Mouse (Mus musculus) stomach, embryonic 15.5 days (tissue): Measurements from ENCODE around the gene Exph5. TPM values are rescaled to one million over a fixed set of nuclear protein-coding genes. Genes with fewer than 3 reads are reported as not detected.

ENCODE experiments used
- ATAC-seq: fragments of 200-750 bp; cut with Nextera tagmentation; 2 replicates; pipeline ENCODE4 v1.8.0; 2017; ENCODE audit warnings: low read depth, moderate number of reproducible peaks, moderate TSS enrichment; ENCODE audit not compliant: insufficient read depth, low FRiP score
- H3K27ac ChIP-seq: fragments of 300-500 bp; sonication (generic); 2 replicates; pipeline ENCODE4 v1.5.1; 2015; ENCODE audit warnings: mild to moderate bottlenecking, inconsistent platforms
- H3K27me3 ChIP-seq: fragments of 300-500 bp; sonication (generic); replicated peaks from 2 replicates; pipeline ENCODE4 v1.6.1; 2015; ENCODE audit warnings: inconsistent platforms
- H3K36me3 ChIP-seq: fragments of 300-500 bp; sonication (generic); 2 replicates; pipeline ENCODE4 v1.6.1; 2015; ENCODE audit warnings: inconsistent platforms
- H3K4me1 ChIP-seq: fragments of 300-500 bp; sonication (generic); 2 replicates; pipeline ENCODE4 v1.6.1; 2015; ENCODE audit warnings: inconsistent platforms
- H3K4me2 ChIP-seq: fragments of 300-500 bp; sonication (generic); 2 replicates; pipeline ENCODE4 v1.6.1; 2015; ENCODE audit warnings: mild to moderate bottlenecking, inconsistent platforms
- H3K4me3 ChIP-seq: fragments of 300-500 bp; sonication (generic); replicated peaks from 2 replicates; pipeline ENCODE4 v1.5.1; 2015; ENCODE audit warnings: inconsistent platforms
- H3K9ac ChIP-seq: fragments of 300-500 bp; sonication (generic); 2 replicates; pipeline ENCODE4 v1.6.1; 2015; ENCODE audit warnings: inconsistent platforms
- H3K9me3 ChIP-seq: fragments of 300-500 bp; sonication (generic); 2 replicates; pipeline ENCODE4 v1.6.1; 2016; ENCODE audit warnings: inconsistent platforms
- WGBS: fragments of 180-500 bp; shearing (Covaris S2); methylation state at CpG from one replicate; pipeline ENCODE4 v1.1.7; 2015; 5-methylcytosine and 5-hydroxymethylcytosine counted together
- polyA plus RNA-seq: library from polyadenylated mRNA; unstranded; fragments of >200 nt; fragmentation: Nextera tagmentation; extraction: Ambion mirVana; gene quantifications from 2 replicates; pipeline ENCODE4 v1.2.1, GENCODE M21; 2015

The Exph5 gene
- polyA plus RNA-seq, 1 experiment from 2014 or later = 7.6 TPM

GRCm38 (mm10) chr9:53323419-53324251, 22.2 kb downstream of the Exph5 start:
- Histone ChIP-seq H3K9ac (no peak overlapping the region), H3K4me3 (no peak overlapping the region), H3K4me2 (no peak overlapping the region), H3K36me3 (no peaks in the 10 kb centered on the region), H3K27ac (peak overlapping the region; percentile 70), H3K9me3 (no peaks in the 10 kb centered on the region), H3K27me3 (no peaks in the 10 kb centered on the region), H3K4me1 (0 out of 2 replicates have a peak, but pooled peaks cover 6% of the 10 kb centered on the region)
- 63% methylated on average over 10 of the region's 10 CpGs for WGBS
- peak; percentile 60 for ATAC-seq

- 36% methylated on average over 4 of the region's 4 CpGs for WGBS
- Histone ChIP-seq H3K4me2 (no peak overlapping the region), H3K4me3 (no peak overlapping the region), H3K9ac (no peak overlapping the region), H3K27me3 (no peaks in the 10 kb centered on the region), H3K4me1 (0 out of 2 replicates have a peak, but pooled peaks cover 6% of the 10 kb centered on the region), H3K27ac (peak overlapping the region; percentile 31; the same call in 1 of the 2 replicates), H3K9me3 (no peaks in the 10 kb centered on the region), H3K36me3 (no peaks in the 10 kb centered on the region)
- no peak for ATAC-seq
Observed at GRCm38 (mm10) chr9:53325363-53326090, 24.1 kb downstream of the Exph5 start.

- H3K27ac ChIP-seq = no peak overlapping the region
- H3K4me2 ChIP-seq = no peak overlapping the region
- H3K36me3 ChIP-seq = no peaks in the 10 kb centered on the region
- 77% methylated on average over 2 of the region's 2 CpGs for WGBS
- no peaks in the 10 kb centered on the region for H3K4me1 ChIP-seq
- no peak overlapping the region for H3K9ac ChIP-seq
- no peak overlapping the region for H3K4me3 ChIP-seq
- no peaks in the 10 kb centered on the region for H3K27me3 ChIP-seq
- H3K9me3 ChIP-seq = no peaks in the 10 kb centered on the region
- ATAC-seq = no peak
Observed at GRCm38 (mm10) chr9:53328203-53328602, 26.7 kb downstream of the Exph5 start.

GRCm38 (mm10) chr9:53329301-53330206, 28.1 kb downstream of the Exph5 start:
- Histone ChIP-seq H3K4me1 (no peaks in the 10 kb centered on the region), H3K36me3 (no peaks in the 10 kb centered on the region), H3K9ac (no peak overlapping the region), H3K4me2 (no peak overlapping the region), H3K4me3 (no peak overlapping the region), H3K27ac (no peak overlapping the region), H3K9me3 (no peaks in the 10 kb centered on the region), H3K27me3 (no peaks in the 10 kb centered on the region)
- no peak for ATAC-seq
- WGBS = 51% methylated on average over 6 of the region's 6 CpGs

DNA sequence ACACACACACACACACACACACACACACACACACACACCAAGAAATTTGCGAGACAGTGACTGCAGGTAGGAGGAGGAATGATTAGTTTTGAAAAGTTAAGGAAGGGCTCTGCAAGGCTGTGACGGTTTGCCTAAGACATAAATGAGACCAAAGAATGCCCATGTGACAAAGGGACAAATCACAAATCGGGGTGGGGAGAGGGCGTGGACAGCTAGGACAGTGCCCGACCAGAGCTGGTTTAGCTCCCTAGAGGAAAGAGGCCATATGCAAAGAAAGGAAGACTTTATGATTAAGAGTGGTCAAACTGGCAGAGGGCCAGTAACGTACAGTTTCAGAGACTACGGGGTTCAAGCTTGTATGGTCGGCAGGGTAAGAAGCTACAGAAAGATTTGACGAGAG, 28.8 kb downstream of the Exph5 start:
- no peaks in the 10 kb centered on the region for H3K4me1 ChIP-seq
- H3K27ac ChIP-seq = no peak overlapping the region; the same call in 1 of the 2 replicates
- H3K4me2 ChIP-seq = no peak overlapping the region
- H3K9ac ChIP-seq = no peak overlapping the region
- H3K27me3 ChIP-seq = no peaks in the 10 kb centered on the region
- no peak for ATAC-seq
- no peaks in the 10 kb centered on the region for H3K9me3 ChIP-seq
- H3K36me3 ChIP-seq = no peaks in the 10 kb centered on the region
- H3K4me3 ChIP-seq = no peak overlapping the region
- 71% methylated on average over 9 of the region's 9 CpGs for WGBS

- 72% methylated on average over 4 of the region's 4 CpGs for WGBS
- no peaks in the 10 kb centered on the region for H3K4me1 ChIP-seq
- no peak overlapping the region for H3K4me2 ChIP-seq
- H3K36me3 ChIP-seq = no peaks in the 10 kb centered on the region
- no peak overlapping the region for H3K9ac ChIP-seq
- H3K4me3 ChIP-seq = no peak overlapping the region
- no peaks in the 10 kb centered on the region for H3K27me3 ChIP-seq
- ATAC-seq = no peak
- H3K9me3 ChIP-seq = no peaks in the 10 kb centered on the region
- no peak overlapping the region for H3K27ac ChIP-seq
Observed at GRCm38 (mm10) chr9:53333436-53333835, 32.0 kb downstream of the Exph5 start.

- ATAC-seq = no peak
- WGBS = 70% methylated on average over 3 of the region's 3 CpGs
- H3K36me3 ChIP-seq = no peaks in the 10 kb centered on the region
Observed at GRCm38 (mm10) chr9:53335131-53335530, 33.7 kb downstream of the Exph5 start.

GRCm38 (mm10) chr9:53339603-53340002, 38.1 kb downstream of the Exph5 start:
- WGBS = 73% methylated on average over 7 of the region's 7 CpGs
- no peak overlapping the region for H3K9ac ChIP-seq

More at GRCm38 (mm10) chr9:53335131-53335530, 33.7 kb downstream of the Exph5 start:
- Histone ChIP-seq H3K4me3 (no peak overlapping the region), H3K4me1 (no peaks in the 10 kb centered on the region), H3K27ac (no peak overlapping the region), H3K9ac (no peak overlapping the region), H3K4me2 (no peak overlapping the region), H3K9me3 (no peaks in the 10 kb centered on the region), H3K27me3 (no peaks in the 10 kb centered on the region)

DNA sequence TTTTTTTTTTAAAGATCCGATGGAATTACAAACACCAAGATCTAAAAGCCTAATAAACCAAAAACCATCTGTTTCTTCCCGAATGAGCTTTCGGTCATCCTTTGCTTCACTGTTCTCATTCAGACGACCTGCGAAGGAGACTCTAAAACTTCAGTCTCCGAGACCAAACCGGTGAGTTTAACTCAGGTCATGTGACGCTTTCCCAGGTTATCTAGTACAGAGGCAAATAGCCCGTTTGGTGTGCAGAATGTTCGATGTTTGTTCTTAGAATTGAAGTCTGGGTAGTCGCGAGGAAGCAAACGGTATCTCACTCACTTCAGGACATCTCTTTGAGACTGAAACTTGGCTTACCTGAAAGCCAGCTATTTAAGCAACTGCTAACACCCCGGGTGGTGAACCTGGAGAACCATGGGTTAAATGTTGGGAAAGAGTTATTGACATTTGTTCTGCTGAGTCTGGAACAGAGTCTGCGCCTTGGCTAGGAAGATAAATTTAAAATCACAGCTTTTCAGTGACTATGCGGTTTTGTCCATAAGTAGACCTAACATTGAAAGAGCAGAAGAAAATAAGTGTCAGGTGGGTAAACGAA, 39.0 kb downstream of the Exph5 start:
- H3K27ac ChIP-seq = peak overlapping the region; percentile 82
- H3K4me1 ChIP-seq = no peaks in the 10 kb centered on the region
- no peaks in the 10 kb centered on the region for H3K27me3 ChIP-seq
- H3K4me3 ChIP-seq = peak overlapping the region; percentile 48
- no peaks in the 10 kb centered on the region for H3K9me3 ChIP-seq
- H3K36me3 ChIP-seq = no peaks in the 10 kb centered on the region
- 26% methylated on average over 17 of the region's 17 CpGs for WGBS
- H3K9ac ChIP-seq = no peak overlapping the region
- H3K4me2 ChIP-seq = peak overlapping the region; percentile 61
- ATAC-seq = no peak

More at GRCm38 (mm10) chr9:53339603-53340002, 38.1 kb downstream of the Exph5 start:
- Histone ChIP-seq H3K36me3 (no peaks in the 10 kb centered on the region), H3K27me3 (no peaks in the 10 kb centered on the region), H3K4me2 (no peak overlapping the region), H3K4me1 (no peaks in the 10 kb centered on the region), H3K4me3 (no peak overlapping the region), H3K27ac (no peak overlapping the region), H3K9me3 (no peaks in the 10 kb centered on the region)
- ATAC-seq = no peak

DNA sequence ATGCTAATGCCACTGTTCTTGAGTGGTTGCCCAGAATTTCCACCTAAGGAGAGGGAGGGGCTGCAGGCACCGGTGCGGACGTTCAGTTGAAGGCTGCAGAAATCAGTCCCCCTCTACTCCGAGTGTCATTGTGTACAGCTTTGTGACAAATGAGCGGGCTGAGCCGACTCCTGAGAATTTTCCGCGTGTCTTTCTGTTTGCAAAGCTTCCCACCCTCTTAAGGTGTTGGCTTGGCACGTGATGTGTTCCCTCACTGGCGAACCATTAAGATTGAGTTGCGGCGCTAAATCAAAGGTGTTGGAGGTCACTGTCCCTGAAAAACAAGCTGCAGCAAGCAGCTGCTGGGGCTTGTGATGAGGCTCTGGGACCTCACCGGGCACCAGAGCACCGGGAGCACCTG, 39.5 kb downstream of the Exph5 start:
- H3K4me3 ChIP-seq = peak overlapping the region; percentile 48
- H3K36me3 ChIP-seq = no peaks in the 10 kb centered on the region
- no peaks in the 10 kb centered on the region for H3K4me1 ChIP-seq
- H3K4me2 ChIP-seq = peak overlapping the region; percentile 61
- no peaks in the 10 kb centered on the region for H3K9me3 ChIP-seq
- peak overlapping the region; percentile 82 for H3K27ac ChIP-seq
- no peaks in the 10 kb centered on the region for H3K27me3 ChIP-seq
- 2% methylated on average over 14 of the region's 14 CpGs for WGBS
- peak overlapping the region; percentile 16; the same call in 1 of the 2 replicates for H3K9ac ChIP-seq
- peak; percentile 65; the same call in 1 of the 2 replicates for ATAC-seq

DNA sequence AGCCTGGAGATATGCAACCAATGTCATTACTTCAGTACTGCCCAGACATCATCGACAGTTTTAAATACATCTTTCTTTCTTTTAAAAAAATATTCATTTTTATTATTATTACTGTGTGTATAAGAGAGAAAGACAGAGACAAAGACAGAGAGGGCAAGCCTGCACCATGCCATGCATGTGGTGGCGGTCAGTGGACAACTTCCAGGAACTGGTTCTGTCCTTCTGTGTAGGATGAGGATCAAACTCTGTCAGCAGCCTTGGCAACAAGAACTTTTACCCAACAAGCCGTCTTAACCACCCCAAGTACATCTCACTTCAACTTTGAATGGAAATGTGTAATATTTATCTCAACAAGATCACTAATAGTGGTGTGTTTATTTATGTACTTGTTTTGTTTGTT, 40.5 kb downstream of the Exph5 start:
- Histone ChIP-seq H3K36me3 (no peaks in the 10 kb centered on the region), H3K9ac (no peak overlapping the region), H3K4me1 (no peaks in the 10 kb centered on the region), H3K27me3 (no peaks in the 10 kb centered on the region), H3K9me3 (no peaks in the 10 kb centered on the region), H3K27ac (peak overlapping the region; percentile 82; the same call in 1 of the 2 replicates), H3K4me3 (peak overlapping the region; percentile 48), H3K4me2 (peak overlapping the region; percentile 61)
- WGBS = 71% methylated on average over 3 of the region's 3 CpGs
- ATAC-seq = no peak
